Mouse (Mus musculus) testis, postnatal 10 days (tissue): ENCODE results near the gene Cfl1.
A peak's percentile ranks its signal among the peaks of the same experiment; 100 is the strongest.
"Not testable (repeated sequence)": the region's sequence is repeated elsewhere in the genome, so short reads cannot be mapped to it uniquely, and the experiment has no call there.

Source experiments
- DNase-seq: peaks from one replicate; pipeline ENCODE4 v3.0.0; 2021; ENCODE audit warnings: low spot score

Gene Cfl1

GRCm38 (mm10) chr19:5488878-5489571 lies 1.2 kb upstream of the Cfl1 start:
- DNase-seq = peak; percentile 98

GRCm38 (mm10) chr19:5489721-5490120 lies 534 bp upstream of the Cfl1 start:
- DNase-seq = not testable (repeated sequence)

- DNase-seq = peak; percentile 83
These were observed 848 bp downstream of the Cfl1 start for GRCm38 (mm10) chr19:5490898-5491708.

GRCm38 (mm10) chr19:5492641-5493040 lies 2.4 kb downstream of the Cfl1 start:
- DNase-seq = no peak

- not testable (repeated sequence) for DNase-seq
These were observed 3.1 kb downstream of the Cfl1 start for GRCm38 (mm10) chr19:5493301-5493721.

- no peak for DNase-seq
These were observed 4.1 kb downstream of the Cfl1 start for GRCm38 (mm10) chr19:5494314-5494713.

GRCm38 (mm10) chr19:5495353-5496051 lies 5.2 kb downstream of the Cfl1 start:
- no peak for DNase-seq

GRCm38 (mm10) chr19:5496052-5496370 lies 5.8 kb downstream of the Cfl1 start:
- no peak for DNase-seq

- no peak for DNase-seq
These were observed 10.1 kb downstream of the Cfl1 start for GRCm38 (mm10) chr19:5500330-5500875.

- DNase-seq = no peak
These were observed 13.4 kb downstream of the Cfl1 start, which contains the start of gene 1700020D05Rik for GRCm38 (mm10) chr19:5503687-5504086. TSS of gene 1700020D05Rik (minus strand) at chr19:5503787.

- peak; percentile 97 for DNase-seq
These were observed 20.1 kb downstream of the Cfl1 start, which contains the start of gene Snx32 for GRCm38 (mm10) chr19:5510031-5511026. TSS of gene Snx32 (minus strand) at chr19:5510538.

- no peak for DNase-seq
These were observed 20.9 kb downstream of the Cfl1 start for GRCm38 (mm10) chr19:5511074-5511632.

GRCm38 (mm10) chr19:5512091-5513004 lies 22.1 kb downstream of the Cfl1 start:
- peak; percentile 60 for DNase-seq

GRCm38 (mm10) chr19:5513005-5513349 lies 22.7 kb downstream of the Cfl1 start:
- no peak for DNase-seq

- no peak for DNase-seq
These were observed 25.9 kb downstream of the Cfl1 start for GRCm38 (mm10) chr19:5515840-5516777.

GRCm38 (mm10) chr19:5516906-5517505 lies 26.8 kb downstream of the Cfl1 start:
- no peak for DNase-seq

- DNase-seq = no peak
These were observed 28.5 kb downstream of the Cfl1 start for GRCm38 (mm10) chr19:5518721-5519120.

GRCm38 (mm10) chr19:5525204-5525603 lies 34.9 kb downstream of the Cfl1 start:
- DNase-seq = no peak
